Mouse (Mus musculus): ENCODE measurements around the gene Krt31.

- TF ChIP-seq POLR2A (IDR thresholded peaks at IDR 0.05; ENCODE audit: low read depth, low read length) (no peak), CTCF (IDR thresholded peaks at IDR 0.05; ENCODE audit: borderline replicate concordance, insufficient read depth, low read length) (no peak)
Observed at GRCm38 (mm10) chr11:100019466-100019865, 30.9 kb downstream of the Krt31 start.

All from embryonic fibroblast, embryonic 13.5 days (primary cell).